Mouse (Mus musculus): ENCODE data around the gene Frmd6.

DNA sequence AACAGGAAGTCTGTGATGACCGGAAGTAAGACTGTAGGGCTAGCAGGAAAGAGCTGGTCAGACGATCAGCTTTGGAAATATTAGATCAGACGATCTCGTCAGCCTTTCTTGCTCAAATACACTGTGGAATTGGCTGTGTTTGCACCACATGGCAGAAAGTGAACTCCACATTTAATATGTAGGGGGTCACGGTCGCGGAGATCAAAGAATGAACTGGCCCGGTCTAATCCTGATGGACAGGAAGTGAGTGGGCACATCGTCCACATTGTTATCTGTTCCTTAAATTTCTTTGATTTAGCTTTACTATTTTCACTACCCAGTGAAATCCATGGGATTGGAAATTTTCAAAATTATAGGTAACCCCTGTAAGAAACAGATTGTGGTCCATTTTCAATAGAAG is 42.3 kb upstream of the Frmd6 start:
- no peak for TF ChIP-seq POLR2A (IDR thresholded peaks at IDR 0.05; ENCODE audit: borderline replicate concordance, extremely low read depth, low read depth, low read length)
- no peak for TF ChIP-seq CTCF (IDR thresholded peaks at IDR 0.05; ENCODE audit: insufficient read depth, low read length)

Data from lung, adult 2 months (tissue).